Mouse (Mus musculus) G1E-ER4 (cell line): ENCODE measurements around the gene Arhgap15. TPM values are rescaled to one million over a fixed set of nuclear protein-coding genes. Genes with fewer than 3 reads are reported as not detected.

Source experiments
- GATA1 ChIP-seq: IDR thresholded peaks from one replicate; pipeline ENCODE4 v1.8.0; 2012; ENCODE audit warnings: low read length, inconsistent platforms
- polyA plus RNA-seq: library from polyadenylated mRNA; stranded (reverse); fragments of >175 nt; gene quantifications from 2 replicates; pipeline ENCODE4 v1.2.3, GENCODE M21; 2012

Gene Arhgap15
- polyA plus RNA-seq, 1 experiment: 0.31 TPM

- no peak for TF ChIP-seq GATA1
These were observed 15.8 kb downstream of the Arhgap15 start for GRCm38 (mm10) chr2:43764456-43764855.

- no peak for TF ChIP-seq GATA1
These were observed 17.6 kb downstream of the Arhgap15 start for GRCm38 (mm10) chr2:43766200-43766599.

DNA sequence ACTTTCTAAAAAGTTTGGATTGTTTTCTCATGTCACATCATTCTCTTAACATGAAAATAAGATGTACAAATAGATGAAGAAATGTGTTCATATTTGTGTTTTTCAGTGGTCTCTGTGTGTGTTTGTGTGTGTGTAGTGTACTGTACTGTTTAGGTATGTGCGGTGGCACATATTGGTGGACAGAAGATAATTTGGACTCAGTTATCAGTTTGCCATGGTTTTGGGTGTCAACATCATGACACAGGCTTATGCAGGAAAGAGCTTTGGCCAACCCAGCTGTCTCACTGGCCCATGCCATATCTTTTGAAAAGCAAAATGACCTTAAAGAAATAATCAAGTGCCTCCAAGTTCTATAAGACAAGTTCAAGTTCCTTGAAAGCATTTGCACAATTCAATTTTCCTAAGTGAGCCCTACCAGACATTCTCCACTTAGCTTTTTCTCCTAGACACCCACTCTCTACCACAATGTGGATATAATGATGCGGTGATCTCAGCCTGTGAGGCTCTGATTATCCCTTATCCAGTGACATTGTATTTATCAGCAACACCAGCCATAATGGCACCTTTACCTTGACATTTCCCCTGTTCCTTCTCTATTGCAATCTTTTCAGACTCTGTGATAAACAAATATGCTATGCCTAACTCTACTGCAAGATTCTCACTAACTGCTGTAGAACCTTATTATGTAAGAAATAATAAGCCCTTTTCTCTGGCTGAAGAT, 21.4 kb downstream of the Arhgap15 start:
- TF ChIP-seq GATA1: no peak

- no peak for TF ChIP-seq GATA1
These were observed 24.0 kb downstream of the Arhgap15 start for GRCm38 (mm10) chr2:43772640-43773039.

- no peak for TF ChIP-seq GATA1
These were observed 33.5 kb downstream of the Arhgap15 start for GRCm38 (mm10) chr2:43782157-43782556.

DNA sequence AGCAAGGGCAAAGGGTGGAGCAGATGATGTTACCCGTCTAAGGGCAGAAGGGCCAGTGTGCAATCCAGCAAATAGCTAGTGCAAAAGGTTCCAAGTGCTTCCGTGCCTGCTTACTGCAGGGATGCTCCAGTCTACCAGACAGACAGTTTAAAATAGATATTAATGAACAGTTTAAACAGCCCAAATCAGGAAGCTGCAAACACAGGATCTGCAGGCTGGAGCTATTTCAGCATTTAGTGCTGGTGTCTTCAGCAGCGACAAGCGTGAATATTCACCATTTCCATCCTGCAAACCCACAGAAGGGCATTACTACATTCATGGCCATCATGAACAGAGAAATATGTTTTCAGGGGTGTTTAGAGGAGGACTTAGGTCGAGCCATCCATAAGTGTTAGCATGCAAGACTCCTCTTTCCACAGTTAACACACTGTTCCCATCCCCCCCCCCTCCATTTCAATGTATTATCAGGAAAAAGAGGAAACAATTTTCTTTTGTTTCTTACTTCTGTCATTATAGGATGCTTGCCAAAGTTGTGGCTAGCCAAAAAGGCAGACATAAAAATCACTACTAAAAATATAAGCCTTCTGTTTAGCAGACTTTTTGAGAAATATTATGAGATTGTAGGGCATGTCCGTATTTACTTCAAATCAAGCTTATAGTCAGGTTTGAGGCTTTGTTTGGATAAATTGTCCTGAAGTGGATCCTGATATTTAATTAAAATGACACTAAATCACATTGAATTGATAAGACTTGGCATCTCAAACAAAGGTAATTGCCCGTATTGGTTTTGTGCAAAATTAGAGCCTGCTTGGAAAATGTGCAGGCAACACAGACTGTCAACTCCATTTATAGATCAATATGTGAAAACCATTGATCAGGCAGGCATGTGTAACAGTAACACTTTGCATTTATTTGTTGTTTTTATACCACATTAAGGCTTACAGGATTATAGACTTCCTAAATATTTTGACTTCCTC, 35.4 kb downstream of the Arhgap15 start:
- no peak for TF ChIP-seq GATA1

- TF ChIP-seq GATA1: no peak
These were observed 37.5 kb downstream of the Arhgap15 start for GRCm38 (mm10) chr2:43786101-43786500.

GRCm38 (mm10) chr2:43787141-43787540, 38.5 kb downstream of the Arhgap15 start:
- TF ChIP-seq GATA1: no peak

DNA sequence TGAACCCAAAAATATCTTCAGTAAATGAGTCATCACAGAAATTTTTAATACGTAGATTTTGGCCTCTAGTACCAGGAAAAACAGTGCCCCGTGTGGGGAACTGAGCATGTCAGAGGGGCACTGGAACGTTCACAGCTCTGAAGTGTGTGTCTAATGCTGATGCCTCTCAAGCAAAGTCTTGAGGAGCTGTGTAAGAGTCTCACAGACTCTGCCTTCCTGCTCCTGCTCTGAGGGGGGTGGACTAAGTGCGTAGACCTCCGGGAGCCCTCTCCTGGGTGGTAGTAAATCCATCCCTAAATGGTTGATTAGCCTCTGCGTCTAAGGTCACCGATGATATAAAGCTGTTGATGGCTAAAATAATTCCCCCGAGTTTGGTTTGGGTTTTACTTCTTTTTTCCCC, 39.9 kb downstream of the Arhgap15 start:
- TF ChIP-seq GATA1: no peak

DNA sequence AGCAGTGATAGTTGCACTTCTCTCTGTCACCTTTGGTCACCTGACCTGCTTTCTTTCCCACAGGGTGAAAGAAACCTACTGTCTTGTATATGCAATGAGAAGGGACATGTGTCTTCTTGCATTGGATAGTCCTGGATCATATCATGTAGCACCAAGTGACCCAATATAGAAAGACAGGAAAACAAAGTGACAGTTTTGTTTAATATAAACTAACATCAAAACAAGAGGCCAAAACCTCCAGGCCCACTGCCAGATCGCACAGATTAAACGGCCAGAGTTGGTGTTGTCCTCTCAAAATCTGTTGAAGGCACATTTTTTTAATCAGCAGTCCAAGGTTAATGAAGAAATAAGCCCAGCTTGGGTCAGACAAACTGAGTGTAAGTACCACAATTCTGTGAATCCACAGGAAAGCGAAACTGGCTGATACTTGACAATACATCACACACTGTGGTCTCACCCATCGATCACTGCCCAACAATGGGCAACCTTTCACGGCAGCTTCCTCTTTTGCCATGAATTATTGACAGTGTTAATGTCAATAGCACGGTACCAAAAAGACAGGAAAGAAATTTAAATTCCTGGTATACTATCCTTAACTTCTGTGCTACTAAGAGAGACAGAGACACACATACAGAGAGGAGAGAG, 41.5 kb downstream of the Arhgap15 start:
- no peak for TF ChIP-seq GATA1

GRCm38 (mm10) chr2:43791575-43791974, 43.0 kb downstream of the Arhgap15 start:
- no peak for TF ChIP-seq GATA1

GRCm38 (mm10) chr2:43793105-43793504, 44.5 kb downstream of the Arhgap15 start:
- TF ChIP-seq GATA1: no peak

GRCm38 (mm10) chr2:43794700-43795099, 46.1 kb downstream of the Arhgap15 start:
- no peak for TF ChIP-seq GATA1

GRCm38 (mm10) chr2:43796448-43796847, 47.8 kb downstream of the Arhgap15 start:
- TF ChIP-seq GATA1: no peak

- TF ChIP-seq GATA1: no peak
These were observed 57.5 kb downstream of the Arhgap15 start for GRCm38 (mm10) chr2:43805960-43806744.
